Mouse (Mus musculus): ENCODE data around the gene Ppm1j. TPM values are rescaled to one million over a fixed set of nuclear protein-coding genes. Genes with fewer than 3 reads are reported as not detected.
"Not testable (repeated sequence)": the region's sequence is repeated elsewhere in the genome, so short reads cannot be mapped to it uniquely, and the experiment has no call there.

Ppm1j gene
- total and polyA plus RNA-seq, 3 experiments = 17.5 to 47.6 (median 20.1) TPM

DNA sequence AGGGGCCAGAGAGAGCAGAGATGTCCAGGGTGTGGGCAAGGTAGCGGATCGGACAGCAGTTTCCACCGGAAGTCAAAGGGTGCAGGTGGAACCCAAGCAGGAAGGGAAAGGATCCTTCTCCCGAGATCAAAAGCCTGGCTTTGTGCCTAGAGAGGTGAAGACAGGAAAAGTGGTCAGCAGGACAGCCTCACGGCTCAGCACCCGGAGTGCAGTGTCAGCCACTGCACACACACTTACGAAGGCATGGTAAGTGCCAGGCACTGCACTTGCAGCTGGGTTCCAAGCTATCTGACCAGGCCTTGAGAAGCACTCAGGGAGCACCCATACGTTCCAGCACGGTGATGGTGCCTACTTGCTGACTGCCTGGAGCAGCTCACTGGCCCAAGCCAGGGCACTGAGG lies 24.7 kb downstream of the Ppm1j start:
- Histone ChIP-seq H3K27ac (no peak overlapping the region), H3K4me3 (no peak overlapping the region), H3K9ac (ENCODE audit: low read depth, low read length) (no peak overlapping the region), H3K27me3 (ENCODE audit: control insufficient read depth, insufficient read depth, low read length) (no peaks in the 10 kb centered on the region), H3K36me3 (ENCODE audit: control insufficient read depth, insufficient read depth, low read length) (no peaks in the 10 kb centered on the region), H3K79me2 (replicated peaks; ENCODE audit: control insufficient read depth, insufficient read depth, low read length) (peaks cover 3% of the 10 kb centered on the region; the same call in 1 of the 2 replicates), H3K4me1 (ENCODE audit: control insufficient read depth, insufficient read depth, low read length) (peaks cover 2% of the 10 kb centered on the region)
- intact Hi-C loops (cut with DNase I) = no loop called here
- DNase-seq = no peak
- WGBS = 43% methylated on average over 9 of the region's 9 CpGs
- no peak for TF ChIP-seq EP300 (IDR thresholded peaks at IDR 0.05; ENCODE audit: insufficient read depth, low read depth, low read length)
- TF ChIP-seq CTCF (IDR thresholded peaks at IDR 0.05) = no peak
- TF ChIP-seq POLR2A (IDR thresholded peaks at IDR 0.05; ENCODE audit: insufficient read depth, low read depth, low read length) = no peak

DNA sequence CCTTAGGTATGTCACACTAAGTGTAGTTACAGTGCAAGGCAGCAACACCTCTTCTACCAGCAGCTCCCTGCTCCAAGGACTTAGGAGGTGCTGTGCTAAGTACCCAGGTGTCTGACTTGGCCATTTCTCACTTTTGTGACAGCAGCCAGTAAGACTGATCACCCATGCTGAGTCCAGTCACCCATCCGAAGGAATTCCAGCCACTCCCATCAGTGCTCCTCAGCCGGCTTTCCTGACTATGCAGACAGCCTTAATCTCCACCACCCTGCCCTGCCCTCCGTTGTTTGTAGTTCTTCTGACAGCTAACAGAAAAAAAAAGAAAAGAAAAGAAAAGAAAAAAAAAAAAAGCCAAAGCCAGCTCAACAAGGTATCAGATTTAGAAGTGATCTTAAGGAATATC lies 30.9 kb downstream of the Ppm1j start:
- 53% methylated on average over 3 of the region's 3 CpGs for WGBS
- Histone ChIP-seq H3K4me1 (ENCODE audit: control insufficient read depth, insufficient read depth, low read length) (no peaks in the 10 kb centered on the region), H3K4me3 (no peak overlapping the region), H3K36me3 (ENCODE audit: control insufficient read depth, insufficient read depth, low read length) (peaks cover 2% of the 10 kb centered on the region; the same call in 1 of the 2 replicates), H3K27ac (no peak overlapping the region), H3K27me3 (ENCODE audit: control insufficient read depth, insufficient read depth, low read length) (no peaks in the 10 kb centered on the region), H3K79me2 (replicated peaks; ENCODE audit: control insufficient read depth, insufficient read depth, low read length) (peaks cover 3% of the 10 kb centered on the region), H3K9ac (ENCODE audit: low read depth, low read length) (no peak overlapping the region)
- DNase-seq = no peak
- intact Hi-C loops (cut with DNase I) = no loop called here
- no peak for TF ChIP-seq POLR2A (IDR thresholded peaks at IDR 0.05; ENCODE audit: insufficient read depth, low read depth, low read length)
- TF ChIP-seq EP300 (IDR thresholded peaks at IDR 0.05; ENCODE audit: insufficient read depth, low read depth, low read length) = no peak
- TF ChIP-seq CTCF (IDR thresholded peaks at IDR 0.05) = no peak

DNA sequence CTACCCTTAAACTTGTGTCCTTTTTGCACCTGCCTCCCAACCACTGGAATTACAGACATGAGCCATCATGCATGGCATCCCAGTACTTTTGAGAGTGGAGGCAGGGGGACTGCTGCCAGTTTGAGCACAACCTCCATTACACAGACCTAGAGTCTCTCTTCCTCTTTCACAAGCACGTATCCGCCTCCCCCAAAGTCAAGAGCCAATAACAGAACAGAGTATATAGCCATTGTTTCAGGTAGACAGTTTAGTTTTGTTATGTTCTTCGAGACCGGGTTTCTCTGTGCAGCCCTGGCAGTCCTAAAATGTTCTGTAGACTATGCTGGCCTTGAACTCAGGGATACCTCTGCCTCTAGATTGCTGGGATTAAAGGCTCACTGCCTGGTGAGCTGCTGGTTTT lies 31.4 kb downstream of the Ppm1j start:
- H3K27me3 ChIP-seq (ENCODE audit: control insufficient read depth, insufficient read depth, low read length) = no peaks in the 10 kb centered on the region
- peaks cover 2% of the 10 kb centered on the region; the same call in 1 of the 2 replicates for H3K36me3 ChIP-seq (ENCODE audit: control insufficient read depth, insufficient read depth, low read length)
- peaks cover 3% of the 10 kb centered on the region for H3K79me2 ChIP-seq (replicated peaks; ENCODE audit: control insufficient read depth, insufficient read depth, low read length)
- H3K4me3 ChIP-seq = no peak overlapping the region
- no peaks in the 10 kb centered on the region for H3K4me1 ChIP-seq (ENCODE audit: control insufficient read depth, insufficient read depth, low read length)
- 90% methylated on average over 4 of the region's 4 CpGs for WGBS
- no peak for DNase-seq
- no peak for TF ChIP-seq EP300 (IDR thresholded peaks at IDR 0.05; ENCODE audit: insufficient read depth, low read depth, low read length)
- no peak for TF ChIP-seq CTCF (IDR thresholded peaks at IDR 0.05)
- TF ChIP-seq POLR2A (IDR thresholded peaks at IDR 0.05; ENCODE audit: insufficient read depth, low read depth, low read length) = no peak
- intact Hi-C loops (cut with DNase I) = no loop called here
- no peak overlapping the region for H3K9ac ChIP-seq (ENCODE audit: low read depth, low read length)
- no peak overlapping the region for H3K27ac ChIP-seq

DNA sequence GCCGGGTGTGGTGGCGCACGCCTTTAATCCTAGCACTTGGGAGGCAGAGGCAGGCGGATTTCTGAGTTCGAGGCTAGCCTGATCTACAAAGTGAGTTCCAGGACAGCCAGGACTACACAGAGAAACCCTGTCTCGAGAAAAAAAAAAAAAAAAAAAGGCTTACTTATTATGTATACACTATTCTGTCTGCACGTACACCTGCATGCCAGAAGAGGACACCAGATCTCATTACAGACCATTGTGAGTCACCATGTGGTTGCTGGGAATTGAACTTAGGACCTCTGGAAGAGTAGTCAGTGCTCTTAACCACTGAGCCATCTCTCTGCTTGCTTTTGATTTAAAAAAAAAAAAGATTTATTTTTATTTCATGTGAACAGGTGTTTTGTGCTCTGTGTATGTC lies 32.4 kb downstream of the Ppm1j start:
- H3K9ac ChIP-seq (ENCODE audit: low read depth, low read length); H3K79me2 ChIP-seq (replicated peaks; ENCODE audit: control insufficient read depth, insufficient read depth, low read length); H3K27me3 ChIP-seq (ENCODE audit: control insufficient read depth, insufficient read depth, low read length); intact Hi-C loops (cut with DNase I); H3K36me3 ChIP-seq (ENCODE audit: control insufficient read depth, insufficient read depth, low read length); H3K4me1 ChIP-seq (ENCODE audit: control insufficient read depth, insufficient read depth, low read length); H3K4me3 ChIP-seq; H3K27ac ChIP-seq; DNase-seq: not testable (repeated sequence)
- WGBS = 89% methylated on average over 7 of the region's 7 CpGs

DNA sequence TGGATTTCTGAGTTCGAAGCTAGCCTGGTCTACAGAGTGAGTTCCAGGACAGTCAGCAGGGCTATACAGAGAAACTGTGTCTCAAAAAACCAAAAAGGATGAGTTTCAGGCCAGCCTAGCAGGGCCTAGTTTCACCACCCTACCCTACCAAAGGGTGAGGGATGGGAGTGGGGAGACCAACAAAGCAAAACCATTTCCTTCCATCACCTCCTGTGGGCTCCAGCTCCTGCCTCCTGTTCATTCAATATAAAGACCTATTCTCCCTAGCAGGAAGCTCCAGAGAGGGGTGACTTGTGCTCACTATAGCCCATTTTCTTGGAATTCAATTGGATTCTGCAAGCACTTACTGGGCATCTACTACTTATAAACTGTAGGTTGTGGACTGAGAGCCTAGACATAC lies 33.9 kb downstream of the Ppm1j start:
- TF ChIP-seq CTCF (IDR thresholded peaks at IDR 0.05) (no peak), POLR2A (IDR thresholded peaks at IDR 0.05; ENCODE audit: insufficient read depth, low read depth, low read length) (no peak), EP300 (IDR thresholded peaks at IDR 0.05; ENCODE audit: insufficient read depth, low read depth, low read length) (no peak)
- Histone ChIP-seq H3K27ac (no peak overlapping the region), H3K79me2 (replicated peaks; ENCODE audit: control insufficient read depth, insufficient read depth, low read length) (no peaks in the 10 kb centered on the region; the same call in 1 of the 2 replicates), H3K36me3 (ENCODE audit: control insufficient read depth, insufficient read depth, low read length) (peaks cover 9% of the 10 kb centered on the region), H3K4me3 (no peak overlapping the region), H3K4me1 (ENCODE audit: control insufficient read depth, insufficient read depth, low read length) (peaks cover 1% of the 10 kb centered on the region), H3K27me3 (ENCODE audit: control insufficient read depth, insufficient read depth, low read length) (no peaks in the 10 kb centered on the region), H3K9ac (ENCODE audit: low read depth, low read length) (no peak overlapping the region)
- 93% methylated on average over 1 of the region's 1 CpGs for WGBS
- no peak for DNase-seq
- intact Hi-C loops (cut with DNase I) = no loop called here

DNA sequence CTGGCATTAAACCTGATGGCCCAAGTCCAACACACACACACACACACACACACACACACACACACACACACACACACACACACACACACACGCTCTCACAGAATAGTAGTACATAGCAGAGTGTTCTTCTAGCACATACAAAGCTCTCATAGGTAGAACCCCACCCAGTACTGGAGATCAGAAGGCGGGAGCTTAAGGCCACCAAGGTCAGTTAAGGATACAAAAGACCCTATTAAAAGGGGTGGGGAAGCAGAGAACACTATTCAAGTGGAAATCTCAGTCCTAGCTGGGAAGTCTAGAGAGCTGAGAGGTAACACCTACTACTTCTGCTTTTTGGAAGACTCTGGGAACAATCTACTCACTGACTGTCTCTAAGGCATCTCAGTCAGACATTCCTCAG lies 34.5 kb downstream of the Ppm1j start:
- Histone ChIP-seq H3K27me3 (ENCODE audit: control insufficient read depth, insufficient read depth, low read length) (no peaks in the 10 kb centered on the region), H3K4me3 (no peak overlapping the region), H3K36me3 (ENCODE audit: control insufficient read depth, insufficient read depth, low read length) (peaks cover 11% of the 10 kb centered on the region), H3K4me1 (ENCODE audit: control insufficient read depth, insufficient read depth, low read length) (peaks cover 1% of the 10 kb centered on the region), H3K9ac (ENCODE audit: low read depth, low read length) (no peak overlapping the region), H3K79me2 (replicated peaks; ENCODE audit: control insufficient read depth, insufficient read depth, low read length) (no peaks in the 10 kb centered on the region; the same call in 1 of the 2 replicates), H3K27ac (no peak overlapping the region)
- intact Hi-C loops (cut with DNase I) = no loop called here
- TF ChIP-seq EP300 (IDR thresholded peaks at IDR 0.05; ENCODE audit: insufficient read depth, low read depth, low read length) (no peak), CTCF (IDR thresholded peaks at IDR 0.05) (no peak), POLR2A (IDR thresholded peaks at IDR 0.05; ENCODE audit: insufficient read depth, low read depth, low read length) (no peak)
- no peak for DNase-seq
- WGBS = 88% methylated on average over 2 of the region's 2 CpGs

Measured in heart, adult 2 months (tissue).